Mouse (Mus musculus): Measurements from ENCODE around the gene Hist2h3c1.
"Not testable (repeated sequence)": the region's sequence is repeated elsewhere in the genome, so short reads cannot be mapped to it uniquely, and the experiment has no call there.

Gene Hist2h3c1

GRCm38 (mm10) chr3:96255926-96256593, 9.6 kb downstream of the Hist2h3c1 start:
- DNase-seq (ENCODE audit: low read depth, low spot score) = no peak

GRCm38 (mm10) chr3:96257190-96257589, 10.7 kb downstream of the Hist2h3c1 start:
- DNase-seq (ENCODE audit: low read depth, low spot score) = no peak

GRCm38 (mm10) chr3:96260220-96260619, 13.7 kb downstream of the Hist2h3c1 start:
- DNase-seq (ENCODE audit: low read depth, low spot score) = no peak

GRCm38 (mm10) chr3:96261623-96262022, 15.1 kb downstream of the Hist2h3c1 start:
- DNase-seq (ENCODE audit: low read depth, low spot score) = no peak

GRCm38 (mm10) chr3:96262216-96262875, 15.9 kb downstream of the Hist2h3c1 start:
- peak; percentile 79 for DNase-seq (ENCODE audit: low read depth, low spot score)

GRCm38 (mm10) chr3:96262979-96263550, 16.6 kb downstream of the Hist2h3c1 start, which contains the start of gene Hist2h4:
TSS of gene Hist2h4 (minus strand) at chr3:96263311.
- DNase-seq (ENCODE audit: low read depth, low spot score) = peak; percentile 96

GRCm38 (mm10) chr3:96263558-96264403, 17.3 kb downstream of the Hist2h3c1 start:
- DNase-seq (ENCODE audit: low read depth, low spot score) = no peak

GRCm38 (mm10) chr3:96264404-96264949, 18.0 kb downstream of the Hist2h3c1 start:
- DNase-seq (ENCODE audit: low read depth, low spot score) = no peak

- DNase-seq (ENCODE audit: low read depth, low spot score) = no peak
These were observed 19.7 kb downstream of the Hist2h3c1 start for GRCm38 (mm10) chr3:96266132-96266710.

- no peak for DNase-seq (ENCODE audit: low read depth, low spot score)
These were observed 21.1 kb downstream of the Hist2h3c1 start for GRCm38 (mm10) chr3:96267541-96267940.

- DNase-seq (ENCODE audit: low read depth, low spot score) = peak; percentile 76
These were observed 21.7 kb downstream of the Hist2h3c1 start, which contains the start of gene Hist2h3b for GRCm38 (mm10) chr3:96268051-96268775. TSS of gene Hist2h3b (plus strand) at chr3:96268654.

GRCm38 (mm10) chr3:96268776-96269378, 22.4 kb downstream of the Hist2h3c1 start:
- not testable (repeated sequence) for DNase-seq (ENCODE audit: low read depth, low spot score)

GRCm38 (mm10) chr3:96269511-96270474, 23.3 kb downstream of the Hist2h3c1 start, which contains the start of gene Hist2h2bb:
TSS of gene Hist2h2bb (plus strand) at chr3:96269752.
- DNase-seq (ENCODE audit: low read depth, low spot score) = peak; percentile 97

- peak; percentile 56 for DNase-seq (ENCODE audit: low read depth, low spot score)
These were observed 27.3 kb downstream of the Hist2h3c1 start for GRCm38 (mm10) chr3:96273591-96274465.

- DNase-seq (ENCODE audit: low read depth, low spot score) = no peak
These were observed 30.9 kb downstream of the Hist2h3c1 start for GRCm38 (mm10) chr3:96277428-96277799.

GRCm38 (mm10) chr3:96277800-96278624, 31.5 kb downstream of the Hist2h3c1 start:
- DNase-seq (ENCODE audit: low read depth, low spot score) = peak; percentile 63

- no peak for DNase-seq (ENCODE audit: low read depth, low spot score)
These were observed 34.2 kb downstream of the Hist2h3c1 start for GRCm38 (mm10) chr3:96280660-96281059.

Measured in c-Kit-negative CD71-positive TER-119-positive erythroid progenitor cells, embryonic 14.5 days (primary cell).